Mouse (Mus musculus) liver, postnatal 0 days (tissue): Measurements from ENCODE around the gene Cutal. TPM values are rescaled to one million over a fixed set of nuclear protein-coding genes. Genes with fewer than 3 reads are reported as not detected.
A peak's percentile ranks its signal among the peaks of the same experiment; 100 is the strongest.

Experiments used
- ATAC-seq: fragments of 200-750 bp; cut with Nextera tagmentation; 2 replicates; pipeline ENCODE4 v1.8.0; 2017; ENCODE audit warnings: mild to moderate bottlenecking, moderate library complexity
- DNase-seq: peaks from one replicate; pipeline ENCODE4 v3.0.0-alpha.2; 2016
- H3K27ac ChIP-seq: fragments of 300-500 bp; sonication (generic); 2 replicates; pipeline ENCODE4 v1.5.1; 2014; ENCODE audit warnings: antibody characterized with exemption, moderate library complexity, mild to moderate bottlenecking, low read depth
- H3K27me3 ChIP-seq: fragments of 300-500 bp; sonication (generic); 2 replicates; pipeline ENCODE4 v1.6.1; 2014; ENCODE audit warnings: low read length, control low read depth, mixed read lengths; ENCODE audit not compliant: insufficient read depth
- H3K36me3 ChIP-seq: fragments of 300-500 bp; sonication (generic); replicated peaks from 2 replicates; pipeline ENCODE4 v1.6.1; 2014; ENCODE audit warnings: mild to moderate bottlenecking, control low read depth, low read length, moderate library complexity, mixed read lengths; ENCODE audit not compliant: insufficient read depth
- H3K4me1 ChIP-seq: fragments of 300-500 bp; sonication (generic); 2 replicates; pipeline ENCODE4 v1.6.1; 2014; ENCODE audit warnings: antibody characterized with exemption, mild to moderate bottlenecking, control low read depth; ENCODE audit not compliant: insufficient read depth
- H3K4me2 ChIP-seq: fragments of 300-500 bp; sonication (generic); 2 replicates; pipeline ENCODE4 v1.6.1; 2014; ENCODE audit warnings: low read depth, mild to moderate bottlenecking, low read length, moderate library complexity, mixed read lengths
- H3K4me3 ChIP-seq: fragments of 300-500 bp; sonication (generic); 2 replicates; pipeline ENCODE4 v1.5.1; 2014; ENCODE audit warnings: low read depth, low read length
- H3K9ac ChIP-seq: fragments of 300-500 bp; sonication (generic); replicated peaks from 2 replicates; pipeline ENCODE4 v1.6.1; 2014; ENCODE audit warnings: mild to moderate bottlenecking, moderate library complexity
- H3K9me3 ChIP-seq: fragments of 300-500 bp; sonication (generic); 2 replicates; pipeline ENCODE4 v1.6.1; 2016; ENCODE audit warnings: mild to moderate bottlenecking, control low read depth, low read length, mixed read lengths
- CTCF ChIP-seq: sonication (generic); IDR thresholded peaks from 2 replicates; pipeline ENCODE4 v1.5.1; 2016; ENCODE audit warnings: antibody characterized with exemption, low read depth
- EP300 ChIP-seq: IDR thresholded peaks from 2 replicates; pipeline ENCODE4 v1.6.1; 2016; ENCODE audit warnings: antibody characterized with exemption, low read depth, mild to moderate bottlenecking
- WGBS: fragments of 180-500 bp; shearing (Covaris S2); extraction: QIAGEN DNeasy Blood & Tissue Kit; methylation state at CpG from one replicate; pipeline ENCODE4 v1.1.7; 2014; ENCODE audit not compliant: insufficient replicate concordance; 5-methylcytosine and 5-hydroxymethylcytosine counted together
- polyA plus RNA-seq: library from polyadenylated mRNA; unstranded; fragments of >200 nt; fragmentation: Nextera tagmentation; extraction: Ambion mirVana; gene quantifications from 2 replicates; pipeline ENCODE4 v1.2.1, GENCODE M21; 2015

Cutal gene
- polyA plus RNA-seq, 1 experiment from 2014 or later: 8.5 TPM

DNA sequence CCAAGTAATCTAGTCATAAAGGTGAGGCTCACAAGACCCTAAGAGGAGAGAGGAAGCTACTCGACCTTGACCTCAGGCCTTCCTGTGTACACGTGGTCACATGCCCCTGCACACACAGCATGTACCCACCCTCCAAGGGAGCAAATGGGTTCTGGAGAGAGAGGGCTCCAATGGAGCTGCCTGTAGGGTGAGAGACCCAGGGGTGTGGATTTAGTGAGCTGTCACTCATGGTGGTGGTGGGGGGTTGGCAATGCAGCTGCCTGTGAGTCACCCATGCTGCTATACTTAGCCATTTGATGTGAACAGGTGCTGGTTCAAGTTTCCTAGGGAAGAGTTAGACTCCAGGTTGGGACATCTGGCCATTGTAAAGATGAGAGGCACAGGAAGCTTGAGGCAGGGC lies 45.9 kb downstream of the Cutal start:
- Histone ChIP-seq H3K36me3 (no peaks in the 10 kb centered on the region), H3K4me1 (no peaks in the 10 kb centered on the region; the same call in 1 of the 2 replicates), H3K4me2 (no peak overlapping the region), H3K9me3 (no peaks in the 10 kb centered on the region), H3K9ac (no peak overlapping the region), H3K4me3 (no peak overlapping the region), H3K27me3 (no peaks in the 10 kb centered on the region), H3K27ac (no peak overlapping the region)
- ATAC-seq (no peak), DNase-seq (no peak)
- no peak for TF ChIP-seq CTCF
- WGBS: 51% methylated on average over 2 of the region's 2 CpGs

DNA sequence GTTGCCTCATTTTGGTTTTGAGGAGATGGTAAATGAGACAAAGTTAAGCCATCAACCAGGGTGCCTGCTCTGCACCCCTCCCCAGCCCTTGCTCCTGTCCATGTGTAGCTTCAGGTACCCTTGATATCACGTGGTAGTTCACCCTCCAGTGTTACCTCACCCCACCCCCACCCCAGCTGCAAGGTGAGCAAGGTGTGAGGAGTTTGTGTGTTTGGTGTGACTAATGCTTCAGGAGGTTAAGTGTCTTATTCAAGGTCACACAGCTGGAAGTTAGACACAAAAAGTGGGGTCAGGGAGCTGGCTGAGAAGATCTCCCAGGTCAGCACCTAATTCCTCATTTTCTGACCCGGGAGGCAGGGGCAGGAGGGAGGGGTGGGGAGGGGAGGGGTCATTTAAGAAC lies 48.5 kb downstream of the Cutal start:
- no peak for ATAC-seq
- no peaks in the 10 kb centered on the region for H3K4me1 ChIP-seq

DNA sequence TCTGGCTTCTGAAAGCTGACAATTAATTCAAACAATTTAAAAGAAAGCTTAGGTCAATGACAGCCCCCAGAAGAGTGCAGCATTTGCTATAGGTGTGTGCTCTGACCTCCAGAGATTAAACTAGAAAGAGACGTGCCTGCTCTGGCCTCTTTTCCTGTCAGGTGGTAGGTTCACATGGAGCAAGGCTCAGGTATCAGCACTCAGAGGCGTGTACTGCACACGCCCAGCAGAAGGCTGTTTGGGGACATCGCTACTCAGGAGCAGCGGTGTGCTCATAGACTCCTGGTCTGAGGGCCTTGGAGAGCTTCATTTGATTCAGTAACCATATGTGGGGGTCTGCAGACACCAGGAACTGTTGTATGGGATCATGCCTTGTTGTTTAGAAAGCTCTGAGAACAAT lies 53.1 kb downstream of the Cutal start:
- TF ChIP-seq CTCF (no peak), EP300 (no peak)
- ATAC-seq (no peak), DNase-seq (no peak)
- no peak overlapping the region for H3K4me3 ChIP-seq
- H3K4me1 ChIP-seq: no peaks in the 10 kb centered on the region
- no peaks in the 10 kb centered on the region for H3K36me3 ChIP-seq
- no peak overlapping the region for H3K9ac ChIP-seq
- H3K4me2 ChIP-seq: no peak overlapping the region
- 70% methylated on average over 5 of the region's 5 CpGs for WGBS
- H3K27ac ChIP-seq: no peak overlapping the region
- no peaks in the 10 kb centered on the region for H3K9me3 ChIP-seq
- no peaks in the 10 kb centered on the region for H3K27me3 ChIP-seq

More for the DNA sequence above, 48.5 kb downstream of the Cutal start:
- Histone ChIP-seq H3K9me3 (no peaks in the 10 kb centered on the region), H3K9ac (no peak overlapping the region), H3K27me3 (no peaks in the 10 kb centered on the region), H3K4me2 (no peak overlapping the region), H3K4me3 (no peak overlapping the region), H3K27ac (no peak overlapping the region), H3K36me3 (no peaks in the 10 kb centered on the region)
- WGBS: 25% methylated on average over 2 of the region's 2 CpGs
- no peak for DNase-seq
- no peak for TF ChIP-seq EP300
- no peak for TF ChIP-seq CTCF

DNA sequence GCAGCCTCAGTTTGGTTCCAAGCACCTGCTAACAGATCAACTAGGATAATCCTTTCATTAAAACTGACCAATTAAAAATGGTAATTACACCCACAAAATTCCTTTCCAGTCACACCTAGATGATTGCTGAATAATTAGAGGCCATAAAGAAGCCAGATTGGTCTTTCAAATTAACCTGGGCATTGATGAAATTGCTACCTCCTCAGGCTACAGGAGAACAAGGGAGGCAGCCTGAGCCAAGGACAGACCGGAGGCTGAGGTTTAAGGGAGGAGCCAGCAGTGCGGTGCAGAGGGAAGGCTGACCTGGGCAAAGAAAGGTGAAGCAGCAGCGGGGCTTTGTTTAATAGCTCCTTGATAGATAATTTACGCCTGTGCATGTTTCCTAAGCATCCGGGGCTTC lies 63.3 kb downstream of the Cutal start:
- Histone ChIP-seq H3K9ac (no peak overlapping the region), H3K27me3 (peaks cover 3% of the 10 kb centered on the region; the same call in 1 of the 2 replicates), H3K4me2 (no peak overlapping the region), H3K9me3 (no peaks in the 10 kb centered on the region), H3K27ac (no peak overlapping the region), H3K4me3 (no peak overlapping the region), H3K4me1 (peaks cover 13% of the 10 kb centered on the region), H3K36me3 (no peaks in the 10 kb centered on the region)
- TF ChIP-seq EP300 (no peak), CTCF (no peak)
- 36% methylated on average over 5 of the region's 5 CpGs for WGBS
- DNase-seq (no peak), ATAC-seq (no peak)

DNA sequence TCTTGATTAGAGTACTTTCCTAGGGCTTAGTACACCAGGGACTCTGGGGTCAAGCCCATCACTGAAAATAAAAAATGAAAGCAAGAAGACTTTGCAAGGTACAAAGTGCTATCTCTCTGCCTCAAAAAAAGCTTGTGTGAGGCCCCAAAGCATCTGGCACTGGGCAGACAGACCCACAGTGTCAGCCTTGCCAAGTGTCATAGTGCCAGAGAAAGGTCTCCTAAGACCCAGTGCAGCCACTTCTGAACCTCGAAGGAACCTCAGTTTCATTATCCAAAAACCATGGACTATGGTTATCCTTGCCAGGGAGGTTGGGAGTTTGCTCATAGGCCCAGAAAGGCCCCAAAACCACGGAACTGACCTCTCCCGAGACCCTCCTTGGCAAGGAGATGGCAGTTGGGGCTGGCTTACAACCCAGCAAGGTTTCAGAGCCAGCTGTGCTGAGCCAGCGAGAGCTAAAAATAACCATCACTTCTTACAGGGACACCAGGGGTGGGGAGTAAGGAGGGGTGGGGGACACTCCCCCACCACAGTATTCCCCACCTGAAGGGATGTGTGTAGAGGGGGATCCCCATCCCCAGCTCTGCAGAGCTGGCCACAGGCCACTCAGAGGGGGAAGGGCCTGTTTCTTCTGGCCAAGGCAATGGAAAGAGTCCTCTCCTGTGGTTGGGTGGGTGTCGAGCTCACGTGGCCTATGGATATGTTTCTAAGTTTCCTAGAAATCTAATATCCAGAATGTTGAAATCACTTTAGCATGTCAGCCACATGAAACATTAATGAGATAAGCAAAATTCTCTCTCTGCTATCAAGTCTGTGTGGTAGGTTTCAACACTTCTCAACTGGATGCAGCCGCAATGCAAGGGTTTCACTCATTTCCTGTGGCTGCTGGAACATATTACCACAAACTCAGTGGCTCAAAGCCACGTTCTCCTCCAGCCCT lies 64.3 kb downstream of the Cutal start:
- Histone ChIP-seq H3K9me3 (no peaks in the 10 kb centered on the region), H3K4me2 (peak overlapping the region; percentile 18; the same call in 1 of the 2 replicates), H3K9ac (no peak overlapping the region), H3K27ac (peak overlapping the region; percentile 52), H3K4me1 (peaks cover 13% of the 10 kb centered on the region), H3K36me3 (no peaks in the 10 kb centered on the region), H3K4me3 (no peak overlapping the region), H3K27me3 (peaks cover 3% of the 10 kb centered on the region; the same call in 1 of the 2 replicates)
- DNase-seq (peak; percentile 25), ATAC-seq (peak; percentile 15; the same call in 1 of the 2 replicates)
- TF ChIP-seq EP300: peak; percentile 37; the same call in 1 of the 2 replicates
- no peak for TF ChIP-seq CTCF
- WGBS: 30% methylated on average over 8 of the region's 8 CpGs

DNA sequence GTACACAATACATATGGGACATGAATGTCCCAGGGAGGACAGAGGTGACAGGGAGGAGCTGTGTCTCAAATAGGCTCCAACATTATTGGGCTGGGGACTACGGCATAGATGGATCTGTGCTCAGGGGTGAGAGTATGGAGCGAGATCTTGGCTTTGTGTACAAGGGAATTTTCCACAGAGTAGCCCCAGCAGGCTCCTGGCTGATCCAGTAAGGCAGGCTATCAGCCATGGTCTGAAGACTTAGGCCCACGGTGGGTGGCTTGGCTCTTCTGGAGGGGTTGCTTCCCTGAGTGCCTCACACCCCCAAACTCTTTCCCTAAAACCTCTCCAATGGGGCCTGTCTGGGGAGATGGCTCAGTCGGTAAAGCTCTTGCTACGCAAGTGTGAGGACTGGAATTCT lies 66.0 kb downstream of the Cutal start:
- Histone ChIP-seq H3K4me2 (no peak overlapping the region), H3K9ac (no peak overlapping the region), H3K4me3 (no peak overlapping the region), H3K36me3 (no peaks in the 10 kb centered on the region), H3K27me3 (peaks cover 3% of the 10 kb centered on the region; the same call in 1 of the 2 replicates), H3K4me1 (peaks cover 21% of the 10 kb centered on the region), H3K27ac (no peak overlapping the region), H3K9me3 (no peaks in the 10 kb centered on the region)
- no peak for TF ChIP-seq CTCF
- no peak for TF ChIP-seq EP300
- no peak for ATAC-seq
- no peak for DNase-seq
- WGBS: 81% methylated on average over 5 of the region's 5 CpGs
